In the genomic region with DNA sequence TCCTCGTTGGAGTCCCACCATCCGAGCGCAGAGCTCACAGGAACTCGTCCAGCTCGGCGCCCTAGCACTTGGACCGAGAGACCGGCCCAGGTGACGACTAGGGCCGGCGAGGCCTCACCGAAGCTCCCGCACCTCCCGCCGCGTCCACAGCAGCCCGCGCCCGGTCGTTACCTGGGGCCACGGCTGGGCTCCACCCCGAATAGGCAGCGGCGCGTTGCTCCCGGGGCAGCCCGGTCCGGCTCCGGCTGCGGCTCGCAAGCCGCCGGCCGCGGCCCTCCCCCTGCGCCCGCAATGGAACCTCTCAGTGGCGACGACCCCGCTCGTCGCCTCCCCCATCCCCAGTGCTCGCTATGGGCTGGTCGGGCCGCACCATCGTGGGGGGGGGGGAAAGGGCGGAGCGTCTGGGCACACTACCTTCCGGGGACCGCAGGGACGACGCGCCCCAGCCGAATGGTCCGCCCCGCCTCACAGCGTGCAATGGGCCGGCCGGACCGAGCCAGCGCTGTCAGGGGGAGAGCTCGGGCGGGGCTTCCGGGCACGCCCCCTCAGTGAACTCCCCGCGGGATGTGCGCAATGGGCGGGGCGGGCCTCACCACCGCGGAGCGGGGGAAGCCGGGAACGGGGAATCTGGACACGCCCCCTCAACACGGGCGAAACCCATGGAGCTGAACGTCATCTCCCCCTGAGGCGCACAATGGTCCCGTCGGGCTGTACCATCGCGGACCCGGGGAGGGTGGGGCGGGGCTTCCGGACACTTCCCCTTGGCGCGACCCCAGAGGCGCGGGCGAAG, we compare ENCODE assay signal across 8 mouse cellular contexts. TPM values are rescaled to one million over a fixed set of nuclear protein-coding genes. Genes with fewer than 3 reads are reported as not detected.
A peak's percentile ranks its signal among the peaks of the same experiment; 100 is the strongest.
DNase-seq lines count a peak whose midpoint lies in the region; ATAC-seq and TF ChIP-seq lines count a peak whose summit lies in the region.

A gene (minus strand): TSS at position 350 of the 790 bp plus-strand sequence.

- DNase-seq in 3T3-L1 (ENCODE audit: low read depth, low spot score) = peak; percentile 96
- DNase-seq in adrenal gland, postnatal 4 days (ENCODE audit: low spot score in 2 of 2) = peak; percentile 98 to 99
- DNase-seq in embryonic facial prominence, embryonic 14.5 days (ENCODE audit: low spot score) = peak; percentile 98
- DNase-seq in heart, adult 2 months = peak; percentile 99 to 100
- DNase-seq in kidney, adult 8-10 months = peak; percentile 98 to 99
- peak; percentile 95 to 98 for DNase-seq in spleen, postnatal 10 days (ENCODE audit: low spot score in 2 of 2)

- peak within 1 kb of the TSS; percentile 85 for H3K27ac ChIP-seq in embryonic facial prominence, embryonic 14.5 days (replicated peaks; ENCODE audit: low read depth, low read length)
- H3K27ac ChIP-seq in heart, adult 2 months = peak within 1 kb of the TSS; percentile 93
- peak within 1 kb of the TSS; percentile 87 for H3K27ac ChIP-seq in limb, embryonic 13.5 days
- H3K27ac ChIP-seq in midbrain, embryonic 16.5 days (ENCODE audit: low read length) = peak within 1 kb of the TSS; percentile 95

- no peaks in the 10 kb centered on the region for H3K36me3 ChIP-seq in embryonic facial prominence, embryonic 14.5 days (ENCODE audit: control insufficient read depth, insufficient read depth, low read length)
- no peaks in the 10 kb centered on the region for H3K36me3 ChIP-seq in heart, adult 2 months (ENCODE audit: control insufficient read depth, insufficient read depth, low read length)
- no peaks in the 10 kb centered on the region for H3K36me3 ChIP-seq in limb, embryonic 13.5 days
- no peaks in the 10 kb centered on the region for H3K36me3 ChIP-seq in midbrain, embryonic 16.5 days (ENCODE audit: control insufficient read depth, insufficient read depth, low read length)

- WGBS in embryonic facial prominence, embryonic 14.5 days = 0% methylated on average over 23 of the region's 92 CpGs
- WGBS in heart, adult 2 months = under 1% methylated on average over 92 of the region's 92 CpGs
- under 1% methylated on average over 83 of the region's 92 CpGs for WGBS in limb, embryonic 13.5 days
- under 1% methylated on average over 56 of the region's 92 CpGs for WGBS in midbrain, embryonic 16.5 days

- H3K4me2 ChIP-seq in embryonic facial prominence, embryonic 14.5 days (ENCODE audit: low read depth, low read length) = peak within 1 kb of the TSS; percentile 93
- H3K4me2 ChIP-seq in limb, embryonic 13.5 days (replicated peaks) = peak within 1 kb of the TSS; percentile 98
- peak within 1 kb of the TSS; percentile 94 for H3K4me2 ChIP-seq in midbrain, embryonic 16.5 days (ENCODE audit: low read length)

- H3K4me1 ChIP-seq in embryonic facial prominence, embryonic 14.5 days (ENCODE audit: control insufficient read depth, insufficient read depth, low read length) = peaks cover 17% of the 10 kb centered on the region
- peaks cover 12% of the 10 kb centered on the region for H3K4me1 ChIP-seq in heart, adult 2 months (ENCODE audit: control insufficient read depth, insufficient read depth, low read length)
- H3K4me1 ChIP-seq in limb, embryonic 13.5 days = peaks cover 25% of the 10 kb centered on the region
- peaks cover 28% of the 10 kb centered on the region for H3K4me1 ChIP-seq in midbrain, embryonic 16.5 days (ENCODE audit: control insufficient read depth, insufficient read depth, low read length)

- H3K9ac ChIP-seq in embryonic facial prominence, embryonic 14.5 days (ENCODE audit: low read depth, low read length) = peak within 1 kb of the TSS; percentile 94
- peak within 1 kb of the TSS; percentile 97 for H3K9ac ChIP-seq in heart, adult 2 months (ENCODE audit: low read depth, low read length)
- peak within 1 kb of the TSS; percentile 94 for H3K9ac ChIP-seq in limb, embryonic 13.5 days
- peak within 1 kb of the TSS; percentile 89 for H3K9ac ChIP-seq in midbrain, embryonic 16.5 days (ENCODE audit: low read depth, low read length)

- intact Hi-C loops in heart, adult 2 months (cut with DNase I) = loop anchor here (5.0 kb wide), 1 partner anchor 226 kb away; a partner anchor contains a TSS

- TF ChIP-seq POLR2A in heart, adult 2 months (IDR thresholded peaks at IDR 0.05; ENCODE audit: insufficient read depth, low read depth, low read length) = no peak; the same call in 1 of the 2 replicates

- H3K27me3 ChIP-seq in embryonic facial prominence, embryonic 14.5 days (replicated peaks; ENCODE audit: control insufficient read depth, insufficient read depth, low read length) = no peaks in the 10 kb centered on the region
- no peaks in the 10 kb centered on the region for H3K27me3 ChIP-seq in heart, adult 2 months (ENCODE audit: control insufficient read depth, insufficient read depth, low read length)
- no peaks in the 10 kb centered on the region for H3K27me3 ChIP-seq in limb, embryonic 13.5 days
- H3K27me3 ChIP-seq in midbrain, embryonic 16.5 days (ENCODE audit: control insufficient read depth, insufficient read depth, low read depth, low read length) = no peaks in the 10 kb centered on the region

- TF ChIP-seq EP300 in heart, adult 2 months (IDR thresholded peaks at IDR 0.05; ENCODE audit: insufficient read depth, low read depth, low read length) = peak; percentile 68; the same call in 1 of the 2 replicates

- H3K9me3 ChIP-seq in embryonic facial prominence, embryonic 14.5 days (ENCODE audit: control insufficient read depth, low read length) = no peaks in the 10 kb centered on the region
- H3K9me3 ChIP-seq in limb, embryonic 13.5 days = no peaks in the 10 kb centered on the region
- H3K9me3 ChIP-seq in midbrain, embryonic 16.5 days (replicated peaks; ENCODE audit: control insufficient read depth, low read length, poor library complexity, severe bottlenecking) = no peaks in the 10 kb centered on the region

- no peaks in the 10 kb centered on the region for H3K79me2 ChIP-seq in heart, adult 2 months (replicated peaks; ENCODE audit: control insufficient read depth, insufficient read depth, low read length)

- peak; percentile 99 for ATAC-seq in embryonic facial prominence, embryonic 14.5 days (ENCODE audit: low read depth)
- peak; percentile 99 for ATAC-seq in limb, embryonic 13.5 days (ENCODE audit: low FRiP score, low read depth)
- ATAC-seq in midbrain, embryonic 16.5 days = peak; percentile 96

- TF ChIP-seq CTCF in heart, adult 2 months (IDR thresholded peaks at IDR 0.05) = 0 out of 2 replicates have a peak, but pooled peaks have one; percentile 5

- peak within 1 kb of the TSS; percentile 98 for H3K4me3 ChIP-seq in embryonic facial prominence, embryonic 14.5 days (ENCODE audit: low read depth, low read length)
- peak within 1 kb of the TSS; percentile 99 for H3K4me3 ChIP-seq in heart, adult 2 months
- peak within 1 kb of the TSS; percentile 96 for H3K4me3 ChIP-seq in limb, embryonic 13.5 days
- H3K4me3 ChIP-seq in midbrain, embryonic 16.5 days (ENCODE audit: low read depth, low read length) = peak within 1 kb of the TSS; percentile 83

RNA-seq across cellular contexts. Expression of the gene that starts here (rescaled TPM):
- total RNA-seq in adrenal gland, postnatal 4 days (2021) = 100 to 1,000 TPM; 134 to 137 TPM
- polyA plus RNA-seq in embryonic facial prominence, embryonic 14.5 days (2014; fragmentation: Nextera tagmentation; extraction: Ambion mirVana) = 50.1 and 56.9 TPM in 2 replicates
- 10 to 100 TPM; 51.6 to 54.6 TPM for total RNA-seq in heart, adult 2 months (2021)
- 69.2 and 94.5 TPM in 2 replicates for polyA plus RNA-seq in heart, adult 2 months (2012; rRNA removed)
- polyA plus RNA-seq in limb, embryonic 13.5 days (2015; fragmentation: Nextera tagmentation; extraction: Ambion mirVana) = 57.3 and 60.4 TPM in 2 replicates
- 65.3 and 67.2 TPM in 2 replicates for polyA plus RNA-seq in midbrain, embryonic 16.5 days (2015; fragmentation: Nextera tagmentation; extraction: Ambion mirVana)

Comparison
In these comparisons a context has a peak if more than half of its experiments do, and no peak if none do; other contexts are left out.
1. Peak in every context shown above with its lines: DNase-seq, ATAC-seq, H3K4me3 ChIP-seq and H3K27ac ChIP-seq.